Mouse (Mus musculus) embryonic facial prominence, embryonic 10.5 days (tissue): ENCODE measurements around the gene Ncoa5. TPM values are rescaled to one million over a fixed set of nuclear protein-coding genes. Genes with fewer than 3 reads are reported as not detected.
A peak's percentile ranks its signal among the peaks of the same experiment; 100 is the strongest.

Experiments used
- DNase-seq: peaks from one replicate; pipeline ENCODE4 v3.0.0-alpha.2; 2017; ENCODE audit warnings: low spot score
- H3K27ac ChIP-seq: fragments of 300-500 bp; sonication (generic); replicated peaks from 2 replicates; pipeline ENCODE4 v1.5.1; 2016; ENCODE audit warnings: mild to moderate bottlenecking
- H3K27me3 ChIP-seq: fragments of 300-500 bp; sonication (generic); replicated peaks from 2 replicates; pipeline ENCODE4 v1.6.1; 2016; ENCODE audit warnings: low read depth, mild to moderate bottlenecking; ENCODE audit not compliant: poor library complexity, severe bottlenecking
- H3K36me3 ChIP-seq: fragments of 300-500 bp; sonication (generic); replicated peaks from 2 replicates; pipeline ENCODE4 v1.6.1; 2016; ENCODE audit warnings: mild to moderate bottlenecking, moderate library complexity
- H3K4me1 ChIP-seq: fragments of 300-500 bp; sonication (generic); 2 replicates; pipeline ENCODE4 v1.6.1; 2016
- H3K4me3 ChIP-seq: fragments of 300-500 bp; sonication (generic); 2 replicates; pipeline ENCODE4 v1.5.1; 2016; ENCODE audit warnings: mild to moderate bottlenecking, moderate library complexity
- H3K9me3 ChIP-seq: fragments of 300-500 bp; sonication (generic); 2 replicates; pipeline ENCODE4 v1.6.1; 2016; ENCODE audit warnings: mild to moderate bottlenecking
- WGBS: fragments of 180-500 bp; shearing (Covaris S2); methylation state at CpG from one replicate; pipeline ENCODE4 v1.1.7; 2016; 5-methylcytosine and 5-hydroxymethylcytosine counted together
- polyA plus RNA-seq: library from polyadenylated mRNA; unstranded; fragments of >200 nt; fragmentation: Nextera tagmentation; extraction: Ambion mirVana; gene quantifications from 2 replicates; pipeline ENCODE4 v1.2.1, GENCODE M21; 2016

The Ncoa5 gene
- polyA plus RNA-seq, 1 experiment from 2014 or later: 98.9 TPM

DNA sequence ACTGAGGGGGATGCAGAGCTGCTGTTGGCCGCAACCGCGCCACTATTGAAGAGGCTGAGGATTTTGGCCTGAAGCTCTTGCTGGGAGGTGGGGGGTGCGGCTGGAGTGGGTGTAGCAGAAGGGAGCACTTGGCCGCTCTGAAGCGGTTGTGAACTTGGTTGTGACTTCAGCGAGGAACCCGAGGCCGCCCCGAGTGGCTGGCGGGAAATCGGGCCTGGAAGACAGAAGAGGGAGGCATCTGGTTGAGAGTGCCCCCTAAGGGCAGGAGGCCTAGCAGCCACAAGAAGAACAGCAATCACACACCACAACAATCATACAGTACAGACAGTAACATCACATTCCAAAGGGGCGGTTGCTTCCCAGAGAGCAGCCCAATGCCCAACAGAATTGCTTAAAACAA, 32.7 kb downstream of the Ncoa5 start:
- Histone ChIP-seq H3K4me1 (peaks cover 20% of the 10 kb centered on the region), H3K27ac (no peak overlapping the region), H3K9me3 (no peaks in the 10 kb centered on the region), H3K4me3 (no peak overlapping the region), H3K27me3 (peaks cover 42% of the 10 kb centered on the region), H3K36me3 (peaks cover 85% of the 10 kb centered on the region)
- WGBS: 93% methylated on average over 13 of the region's 13 CpGs
- no peak for DNase-seq

DNA sequence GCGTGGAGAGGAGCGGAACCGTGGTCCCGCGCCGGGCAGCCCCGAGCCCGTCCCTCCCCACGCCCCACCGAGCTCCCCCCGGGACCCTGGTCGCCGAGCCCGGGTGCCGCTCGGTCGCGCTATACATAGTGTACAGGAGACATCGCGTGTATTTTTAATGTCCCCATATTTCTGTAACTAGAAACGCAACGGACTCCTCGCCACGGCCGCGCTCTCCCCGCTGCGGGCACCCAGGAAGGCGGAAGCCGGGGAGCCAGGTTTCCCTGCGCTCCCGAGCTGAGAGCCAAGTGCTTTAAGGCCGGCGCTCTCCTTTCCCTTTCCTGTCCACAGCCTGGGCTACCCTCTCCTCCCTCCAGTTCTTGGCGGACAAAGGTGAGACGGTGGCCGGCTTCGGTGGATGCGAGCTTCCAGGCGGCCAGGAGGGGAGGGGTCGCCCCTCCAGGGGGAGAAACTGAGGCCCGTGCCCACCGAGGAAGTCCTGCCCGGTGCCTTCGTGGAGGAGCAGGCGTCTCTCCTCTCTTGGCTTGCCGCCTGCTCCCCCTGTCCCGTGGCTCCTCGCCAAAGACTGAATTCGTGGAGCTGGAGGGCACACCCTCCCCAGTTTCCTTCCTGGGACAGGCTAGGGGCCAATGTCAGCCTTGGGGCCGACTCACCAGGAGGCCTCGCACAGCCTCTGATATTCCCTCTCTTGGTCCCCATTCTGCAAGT, 36.8 kb downstream of the Ncoa5 start:
- no peak for DNase-seq
- Histone ChIP-seq H3K4me3 (peak overlapping the region; percentile 53), H3K36me3 (peaks cover 44% of the 10 kb centered on the region), H3K9me3 (no peaks in the 10 kb centered on the region), H3K27me3 (peaks cover 77% of the 10 kb centered on the region), H3K4me1 (peaks cover 22% of the 10 kb centered on the region), H3K27ac (no peak overlapping the region)
- WGBS: 2% methylated on average over 52 of the region's 52 CpGs

DNA sequence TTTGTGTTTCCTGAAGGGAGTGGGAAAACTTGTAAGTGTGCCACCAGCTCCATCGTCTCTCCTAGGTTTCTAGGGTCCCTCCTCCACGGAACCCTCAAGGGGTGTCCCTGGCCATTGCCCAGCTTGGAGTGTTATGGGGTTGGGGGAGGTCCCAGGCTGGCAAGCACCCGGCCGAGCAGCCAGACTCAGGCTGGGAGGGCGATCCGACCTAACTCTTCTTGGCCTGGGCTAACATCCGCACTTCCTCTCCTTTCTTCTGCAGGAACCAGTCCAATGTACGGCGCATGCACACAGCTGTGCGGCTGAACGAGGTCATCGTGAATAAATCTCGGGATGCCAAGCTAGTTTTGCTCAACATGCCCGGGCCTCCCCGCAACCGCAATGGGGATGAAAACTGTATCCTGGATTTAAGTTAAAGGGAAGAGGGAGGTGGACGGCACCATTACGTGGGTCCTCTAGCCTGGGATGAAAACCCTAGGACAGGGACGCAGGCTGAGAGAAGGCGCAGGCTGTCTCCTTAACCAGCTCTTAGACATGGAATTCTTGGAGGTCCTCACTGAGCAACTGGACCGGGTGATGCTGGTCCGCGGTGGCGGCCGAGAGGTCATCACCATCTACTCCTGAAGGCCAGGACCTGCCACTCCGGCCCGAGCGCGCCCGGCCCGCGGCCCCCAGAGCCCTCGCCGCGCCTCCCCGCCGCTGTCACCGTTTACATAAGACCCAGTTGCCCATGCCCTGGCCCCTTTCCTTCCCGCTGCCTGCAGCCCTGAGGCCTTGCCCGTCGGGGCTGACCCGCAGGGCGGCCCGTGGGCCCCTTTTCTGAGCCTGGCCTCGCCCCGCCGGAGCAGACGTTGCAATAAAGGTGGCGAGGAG, 37.6 kb downstream of the Ncoa5 start:
- Histone ChIP-seq H3K36me3 (peaks cover 36% of the 10 kb centered on the region), H3K4me3 (peak overlapping the region; percentile 53), H3K9me3 (no peaks in the 10 kb centered on the region), H3K27ac (no peak overlapping the region), H3K4me1 (peaks cover 22% of the 10 kb centered on the region), H3K27me3 (peaks cover 82% of the 10 kb centered on the region)
- DNase-seq: peak; percentile 35
- 8% methylated on average over 49 of the region's 49 CpGs for WGBS

DNA sequence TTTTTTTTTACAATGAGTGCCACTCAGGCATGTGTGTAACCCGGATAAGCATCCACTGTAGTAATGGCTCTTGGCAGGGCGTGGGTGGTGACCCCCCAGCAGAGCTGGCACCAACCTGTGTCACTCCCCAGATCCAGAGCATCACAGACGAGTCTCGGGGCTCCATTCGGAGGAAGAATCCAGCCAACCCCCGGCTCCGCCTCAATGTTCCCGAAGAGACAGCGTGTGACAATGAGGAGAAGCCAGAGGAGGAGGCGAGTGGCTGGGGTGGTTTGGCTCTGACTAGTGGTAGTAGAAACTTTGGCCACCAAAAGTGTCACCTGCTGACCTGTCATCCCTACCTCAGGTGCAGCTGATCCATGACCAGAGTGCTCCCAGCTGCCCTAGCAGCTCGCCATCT, 38.7 kb downstream of the Ncoa5 start:
- H3K27ac ChIP-seq: no peak overlapping the region
- H3K27me3 ChIP-seq: peaks cover 83% of the 10 kb centered on the region
- no peak for DNase-seq
- 71% methylated on average over 11 of the region's 11 CpGs for WGBS
- peaks cover 22% of the 10 kb centered on the region for H3K4me1 ChIP-seq
- peaks cover 25% of the 10 kb centered on the region for H3K36me3 ChIP-seq
- H3K4me3 ChIP-seq: no peak overlapping the region
- no peaks in the 10 kb centered on the region for H3K9me3 ChIP-seq

DNA sequence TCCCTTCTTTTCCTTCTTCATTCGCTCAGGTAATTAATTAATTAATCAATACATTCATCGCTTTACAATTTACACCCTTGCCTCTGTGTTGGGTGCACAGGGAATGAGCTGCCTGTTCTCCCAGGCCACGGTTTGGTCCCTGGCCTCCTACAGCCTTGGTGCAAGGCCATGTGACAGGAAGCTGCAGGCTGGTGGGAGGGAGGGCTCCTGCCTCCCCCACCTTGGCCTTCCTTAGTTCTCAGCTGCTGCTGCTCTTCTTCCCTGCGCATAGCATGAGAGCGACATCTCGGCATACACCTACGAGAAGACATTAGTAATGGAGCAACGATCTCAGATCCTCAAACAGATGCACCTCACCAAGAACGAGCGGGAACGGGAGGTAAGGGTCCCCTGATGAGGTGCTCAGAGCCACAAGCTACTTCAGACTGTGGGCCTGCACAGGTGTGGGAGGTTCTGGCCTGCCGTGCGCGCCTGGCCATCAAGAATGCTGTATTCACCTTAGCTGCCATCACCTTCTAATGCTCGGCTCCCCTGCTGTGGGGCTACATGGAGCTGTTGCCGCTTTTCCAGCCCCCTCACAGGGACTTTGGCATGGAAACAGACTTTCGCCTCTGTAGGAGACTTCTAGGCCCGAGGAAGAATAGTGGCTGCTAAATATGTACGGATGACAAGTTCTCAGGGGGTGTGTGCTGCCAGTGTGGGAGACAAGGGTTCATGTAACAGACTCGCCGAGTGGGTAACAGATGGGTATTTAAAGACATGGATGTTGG, 39.8 kb downstream of the Ncoa5 start:
- Histone ChIP-seq H3K9me3 (no peaks in the 10 kb centered on the region), H3K4me3 (no peak overlapping the region), H3K36me3 (peaks cover 14% of the 10 kb centered on the region), H3K27ac (no peak overlapping the region), H3K4me1 (peaks cover 22% of the 10 kb centered on the region), H3K27me3 (peaks cover 72% of the 10 kb centered on the region)
- DNase-seq: no peak
- WGBS: 57% methylated on average over 21 of the region's 21 CpGs

DNA sequence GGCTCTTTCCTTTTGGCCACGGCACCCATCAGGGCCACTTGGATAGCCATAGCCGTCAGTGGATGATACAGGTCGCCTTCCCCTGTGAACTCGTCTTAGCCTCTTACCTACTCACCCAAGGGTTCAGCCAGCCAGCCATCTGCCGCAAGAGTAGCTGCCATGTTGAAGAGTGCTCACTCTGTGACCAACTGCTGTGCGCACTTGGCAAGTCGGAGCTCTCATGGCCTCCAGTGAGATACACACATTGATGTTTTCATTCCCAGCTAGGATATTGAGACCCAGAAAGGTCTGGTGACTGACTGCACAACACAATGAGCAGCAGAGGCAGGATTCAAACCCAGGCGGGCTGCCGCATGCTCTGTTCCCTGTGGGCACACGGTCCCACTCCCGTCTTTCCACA, 40.5 kb downstream of the Ncoa5 start:
- 90% methylated on average over 11 of the region's 11 CpGs for WGBS

DNA sequence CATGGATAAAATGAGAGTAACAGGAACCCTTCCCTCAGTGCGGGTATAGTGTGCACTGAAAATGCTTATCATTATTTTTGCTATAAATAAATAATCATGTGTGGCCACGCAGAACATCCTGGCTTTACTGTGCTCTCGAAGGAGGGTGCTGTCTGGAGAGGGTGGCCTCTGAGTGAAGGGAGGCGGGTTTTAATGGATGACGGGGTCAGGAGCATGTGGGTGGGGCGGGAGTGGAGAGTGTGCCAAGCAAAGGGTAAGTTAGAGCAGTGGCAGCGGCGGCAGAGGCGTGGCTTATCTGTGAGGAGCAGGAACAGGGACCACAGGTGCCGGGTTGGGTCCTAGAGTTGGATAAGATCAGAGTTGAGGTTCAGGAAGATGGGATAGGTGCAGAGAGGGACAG, 42.9 kb downstream of the Ncoa5 start:
- H3K4me3 ChIP-seq: no peak overlapping the region
- peaks cover 6% of the 10 kb centered on the region for H3K4me1 ChIP-seq
- DNase-seq: no peak
- H3K27ac ChIP-seq: no peak overlapping the region
- no peaks in the 10 kb centered on the region; the same call in 1 of the 2 replicates for H3K36me3 ChIP-seq
- H3K27me3 ChIP-seq: peaks cover 42% of the 10 kb centered on the region
- WGBS: 54% methylated on average over 10 of the region's 10 CpGs
- no peaks in the 10 kb centered on the region for H3K9me3 ChIP-seq

More for the DNA sequence above, 40.5 kb downstream of the Ncoa5 start:
- H3K27ac ChIP-seq: no peak overlapping the region
- H3K9me3 ChIP-seq: no peaks in the 10 kb centered on the region
- H3K4me3 ChIP-seq: no peak overlapping the region
- H3K4me1 ChIP-seq: peaks cover 22% of the 10 kb centered on the region
- no peak for DNase-seq
- H3K27me3 ChIP-seq: peaks cover 65% of the 10 kb centered on the region
- H3K36me3 ChIP-seq: peaks cover 7% of the 10 kb centered on the region

DNA sequence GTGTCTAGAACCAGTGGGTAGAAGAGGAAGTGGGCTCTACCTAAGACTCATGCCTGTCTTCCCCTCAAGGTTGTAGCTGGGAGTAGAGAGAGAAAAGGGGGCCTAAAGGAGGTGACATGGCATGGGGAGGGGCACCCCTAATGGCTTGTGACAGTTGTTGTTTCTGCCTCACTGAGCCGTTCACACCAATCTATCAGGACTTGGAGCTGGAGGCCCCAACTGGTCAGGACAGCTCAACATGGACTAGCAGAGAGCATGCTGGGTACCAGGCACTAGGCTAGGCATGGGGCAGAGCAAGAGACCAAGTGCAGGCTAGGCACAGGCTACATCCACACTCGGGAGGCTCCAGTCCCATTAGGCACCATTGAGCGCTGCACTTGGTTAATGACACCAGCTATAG, 43.6 kb downstream of the Ncoa5 start:
- Histone ChIP-seq H3K4me1 (peaks cover 10% of the 10 kb centered on the region), H3K36me3 (no peaks in the 10 kb centered on the region; the same call in 1 of the 2 replicates), H3K27me3 (peaks cover 39% of the 10 kb centered on the region), H3K27ac (no peak overlapping the region), H3K4me3 (no peak overlapping the region), H3K9me3 (no peaks in the 10 kb centered on the region)
- DNase-seq: no peak
- WGBS: 83% methylated on average over 3 of the region's 3 CpGs

DNA sequence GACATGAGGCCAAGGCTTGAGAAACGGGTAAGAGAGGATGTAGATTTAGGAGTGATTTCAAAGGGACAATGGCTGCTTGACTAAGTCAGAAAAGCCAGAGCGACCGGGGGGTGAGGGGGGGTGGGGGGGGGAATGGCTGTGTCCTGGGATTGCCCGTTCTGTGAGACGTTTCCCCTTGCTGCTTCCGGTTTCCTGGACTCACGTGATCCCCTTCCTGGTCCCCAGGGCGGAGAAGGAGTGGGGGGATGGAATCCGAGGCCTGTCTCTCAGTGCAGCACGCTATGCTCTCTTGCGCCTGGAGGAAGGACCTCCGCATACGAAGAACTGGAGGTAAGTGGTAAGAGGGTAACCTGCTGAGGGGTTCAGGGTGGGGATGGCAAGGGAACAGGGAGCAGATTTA, 45.9 kb downstream of the Ncoa5 start:
- no peak for DNase-seq
- Histone ChIP-seq H3K36me3 (no peaks in the 10 kb centered on the region; the same call in 1 of the 2 replicates), H3K27me3 (peaks cover 17% of the 10 kb centered on the region), H3K9me3 (no peaks in the 10 kb centered on the region), H3K4me1 (peaks cover 10% of the 10 kb centered on the region), H3K27ac (no peak overlapping the region), H3K4me3 (no peak overlapping the region)
- 53% methylated on average over 13 of the region's 13 CpGs for WGBS

DNA sequence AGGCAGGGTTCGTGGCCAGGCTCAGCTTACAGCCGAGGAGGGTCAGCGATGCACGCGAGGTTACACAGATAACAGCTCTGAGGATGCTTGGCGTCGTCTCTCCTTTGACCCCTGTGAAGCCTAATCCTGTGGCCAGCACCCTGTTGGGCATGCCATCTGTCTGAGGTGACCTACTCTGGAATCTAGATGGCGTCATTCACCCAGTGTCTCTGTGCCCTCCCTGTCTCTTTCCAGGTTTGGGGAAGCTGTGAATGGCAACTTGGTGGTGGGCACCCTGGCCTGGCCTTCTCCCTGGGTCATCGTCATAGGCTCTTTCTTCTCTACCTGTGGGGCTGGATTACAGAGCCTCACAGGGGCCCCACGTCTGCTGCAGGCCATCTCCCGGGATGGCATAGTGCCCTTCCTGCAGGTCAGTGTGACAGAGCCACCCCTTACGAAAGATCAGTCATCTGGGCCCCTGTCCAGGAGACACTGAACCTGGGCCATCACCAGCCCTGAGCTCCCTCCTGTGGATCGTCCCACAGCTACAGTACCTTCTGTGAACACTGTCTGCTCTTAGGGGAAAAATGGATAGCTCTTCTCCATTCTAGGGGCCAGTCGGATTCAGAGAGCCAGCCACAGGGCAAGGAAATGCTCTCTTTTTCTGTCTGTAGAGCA, 48.2 kb downstream of the Ncoa5 start:
- Histone ChIP-seq H3K36me3 (no peaks in the 10 kb centered on the region), H3K9me3 (no peaks in the 10 kb centered on the region), H3K27ac (no peak overlapping the region), H3K4me3 (no peak overlapping the region), H3K4me1 (peaks cover 10% of the 10 kb centered on the region), H3K27me3 (peaks cover 5% of the 10 kb centered on the region; the same call in 1 of the 2 replicates)
- no peak for DNase-seq
- WGBS: 75% methylated on average over 14 of the region's 14 CpGs

DNA sequence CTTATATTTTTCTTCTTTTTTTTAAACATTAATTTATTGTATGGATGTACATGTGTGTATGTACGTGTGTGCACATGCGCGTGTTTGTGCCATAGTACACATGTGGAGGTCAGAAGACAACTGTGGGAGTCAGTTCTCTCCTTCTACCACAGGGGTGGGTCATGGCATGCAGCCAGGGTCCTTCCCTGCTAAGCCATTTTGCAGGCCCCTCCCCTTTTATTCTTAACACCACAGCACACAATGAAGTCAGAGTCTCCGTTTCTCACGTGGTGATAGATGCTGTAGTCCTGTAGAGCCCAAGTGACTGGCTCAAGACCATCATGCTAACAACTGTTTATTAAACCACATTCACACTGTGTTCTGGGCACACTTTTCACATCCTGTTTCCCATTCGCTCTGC, 48.7 kb downstream of the Ncoa5 start:
- Histone ChIP-seq H3K4me3 (no peak overlapping the region), H3K9me3 (no peaks in the 10 kb centered on the region), H3K36me3 (no peaks in the 10 kb centered on the region), H3K27me3 (peaks cover 8% of the 10 kb centered on the region; the same call in 1 of the 2 replicates), H3K27ac (no peak overlapping the region), H3K4me1 (peaks cover 11% of the 10 kb centered on the region)
- DNase-seq: no peak
- WGBS: 83% methylated on average over 6 of the region's 6 CpGs

DNA sequence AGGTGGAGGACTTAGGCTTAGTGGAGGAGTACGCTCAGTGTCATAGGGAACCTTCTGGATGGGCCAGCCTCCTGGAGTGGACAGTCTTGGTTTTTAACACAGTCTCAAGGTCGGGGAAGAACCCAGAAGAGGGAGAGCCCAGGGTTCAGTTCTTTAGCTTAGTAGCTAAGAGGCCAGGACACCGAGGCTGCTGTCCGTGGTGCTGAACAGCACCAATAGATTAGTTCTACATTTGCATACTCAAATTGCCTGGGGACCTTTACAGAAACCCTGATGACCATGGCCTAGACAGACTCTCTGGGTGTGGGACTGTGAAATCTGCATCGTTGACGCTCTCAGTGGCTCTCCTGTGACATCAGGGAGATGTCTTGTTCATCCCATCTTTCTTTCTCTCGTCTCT, 54.9 kb downstream of the Ncoa5 start:
- no peak overlapping the region for H3K27ac ChIP-seq
- peaks cover 8% of the 10 kb centered on the region; the same call in 1 of the 2 replicates for H3K27me3 ChIP-seq
- DNase-seq: peak; percentile 79
- H3K4me3 ChIP-seq: no peak overlapping the region
- H3K9me3 ChIP-seq: no peaks in the 10 kb centered on the region
- peaks cover 3% of the 10 kb centered on the region for H3K4me1 ChIP-seq
- WGBS: 19% methylated on average over 7 of the region's 7 CpGs
- no peaks in the 10 kb centered on the region for H3K36me3 ChIP-seq
